Mouse (Mus musculus): ENCODE data around the gene Hcfc1. TPM values are rescaled to one million over a fixed set of nuclear protein-coding genes. Genes with fewer than 3 reads are reported as not detected.
A peak's percentile ranks its signal among the peaks of the same experiment; 100 is the strongest.

Gene Hcfc1
- 71.4 and 77.2 TPM in 2 replicates for polyA plus RNA-seq (2014; fragmentation: Nextera tagmentation; extraction: Ambion mirVana)

GRCm38 (mm10) chrX:73966248-73967176 is at the start of gene Hcfc1:
Gene Hcfc1 (minus strand): TSS chrX:73966357.
- Histone ChIP-seq H3K36me3 (replicated peaks; ENCODE audit: control insufficient read depth, insufficient read depth, low read depth, low read length) (no peaks in the 10 kb centered on the region), H3K9ac (replicated peaks; ENCODE audit: low read length) (peak within 1 kb of the TSS; percentile 76), H3K4me1 (ENCODE audit: control insufficient read depth, insufficient read depth, low read length) (peaks cover 3% of the 10 kb centered on the region; the same call in 1 of the 2 replicates), H3K27me3 (ENCODE audit: control insufficient read depth, insufficient read depth, low read length) (no peaks in the 10 kb centered on the region), H3K27ac (replicated peaks; ENCODE audit: low read depth, low read length) (peak within 1 kb of the TSS; percentile 96), H3K4me3 (ENCODE audit: low read depth, low read length) (peak within 1 kb of the TSS; percentile 67), H3K9me3 (replicated peaks; ENCODE audit: control insufficient read depth, low read length) (no peaks in the 10 kb centered on the region), H3K4me2 (ENCODE audit: low read depth, low read length) (peak within 1 kb of the TSS; percentile 57)
- peak; percentile 80 for ATAC-seq (replicated peaks; ENCODE audit: insufficient number of reproducible peaks, low FRiP score, low TSS enrichment, low read depth)
- WGBS: 17% methylated on average over 45 of the region's 58 CpGs
- peak; percentile 85 for DNase-seq (ENCODE audit: low spot score)

- H3K9me3 ChIP-seq (replicated peaks; ENCODE audit: control insufficient read depth, low read length): no peaks in the 10 kb centered on the region
- 92% methylated on average over 1 of the region's 1 CpGs for WGBS
- ATAC-seq (replicated peaks; ENCODE audit: insufficient number of reproducible peaks, low FRiP score, low TSS enrichment, low read depth) (no peak), DNase-seq (ENCODE audit: low spot score) (no peak)
- no peak overlapping the region for H3K9ac ChIP-seq (replicated peaks; ENCODE audit: low read length)
- H3K4me3 ChIP-seq (ENCODE audit: low read depth, low read length): no peak overlapping the region
- H3K36me3 ChIP-seq (replicated peaks; ENCODE audit: control insufficient read depth, insufficient read depth, low read depth, low read length): no peaks in the 10 kb centered on the region
- H3K4me2 ChIP-seq (ENCODE audit: low read depth, low read length): no peak overlapping the region
- no peaks in the 10 kb centered on the region for H3K27me3 ChIP-seq (ENCODE audit: control insufficient read depth, insufficient read depth, low read length)
- H3K27ac ChIP-seq (replicated peaks; ENCODE audit: low read depth, low read length): no peak overlapping the region
- H3K4me1 ChIP-seq (ENCODE audit: control insufficient read depth, insufficient read depth, low read length): no peaks in the 10 kb centered on the region
These were observed 48.4 kb upstream of the Hcfc1 start for GRCm38 (mm10) chrX:74014597-74014996.

GRCm38 (mm10) chrX:74008063-74008462 is 41.9 kb upstream of the Hcfc1 start:
- Histone ChIP-seq H3K27me3 (ENCODE audit: control insufficient read depth, insufficient read depth, low read length) (no peaks in the 10 kb centered on the region), H3K27ac (replicated peaks; ENCODE audit: low read depth, low read length) (no peak overlapping the region), H3K9me3 (replicated peaks; ENCODE audit: control insufficient read depth, low read length) (no peaks in the 10 kb centered on the region), H3K36me3 (replicated peaks; ENCODE audit: control insufficient read depth, insufficient read depth, low read depth, low read length) (no peaks in the 10 kb centered on the region), H3K4me1 (ENCODE audit: control insufficient read depth, insufficient read depth, low read length) (no peaks in the 10 kb centered on the region), H3K4me3 (ENCODE audit: low read depth, low read length) (no peak overlapping the region), H3K4me2 (ENCODE audit: low read depth, low read length) (no peak overlapping the region), H3K9ac (replicated peaks; ENCODE audit: low read length) (no peak overlapping the region)
- no peak for DNase-seq (ENCODE audit: low spot score)
- no peak for ATAC-seq (replicated peaks; ENCODE audit: insufficient number of reproducible peaks, low FRiP score, low TSS enrichment, low read depth)
- WGBS: 27% methylated on average over 8 of the region's 8 CpGs

GRCm38 (mm10) chrX:74006401-74006800 is 40.2 kb upstream of the Hcfc1 start:
- ATAC-seq (replicated peaks; ENCODE audit: insufficient number of reproducible peaks, low FRiP score, low TSS enrichment, low read depth) (no peak), DNase-seq (ENCODE audit: low spot score) (no peak)
- 83% methylated on average over 21 of the region's 21 CpGs for WGBS
- Histone ChIP-seq H3K27ac (replicated peaks; ENCODE audit: low read depth, low read length) (no peak overlapping the region), H3K4me2 (ENCODE audit: low read depth, low read length) (no peak overlapping the region), H3K9ac (replicated peaks; ENCODE audit: low read length) (no peak overlapping the region), H3K9me3 (replicated peaks; ENCODE audit: control insufficient read depth, low read length) (no peaks in the 10 kb centered on the region), H3K4me3 (ENCODE audit: low read depth, low read length) (no peak overlapping the region), H3K36me3 (replicated peaks; ENCODE audit: control insufficient read depth, insufficient read depth, low read depth, low read length) (no peaks in the 10 kb centered on the region), H3K27me3 (ENCODE audit: control insufficient read depth, insufficient read depth, low read length) (no peaks in the 10 kb centered on the region), H3K4me1 (ENCODE audit: control insufficient read depth, insufficient read depth, low read length) (no peaks in the 10 kb centered on the region)

- no peak for ATAC-seq (replicated peaks; ENCODE audit: insufficient number of reproducible peaks, low FRiP score, low TSS enrichment, low read depth)
- Histone ChIP-seq H3K4me1 (ENCODE audit: control insufficient read depth, insufficient read depth, low read length) (no peaks in the 10 kb centered on the region), H3K4me2 (ENCODE audit: low read depth, low read length) (no peak overlapping the region), H3K27me3 (ENCODE audit: control insufficient read depth, insufficient read depth, low read length) (no peaks in the 10 kb centered on the region), H3K9ac (replicated peaks; ENCODE audit: low read length) (no peak overlapping the region), H3K27ac (replicated peaks; ENCODE audit: low read depth, low read length) (no peak overlapping the region), H3K36me3 (replicated peaks; ENCODE audit: control insufficient read depth, insufficient read depth, low read depth, low read length) (no peaks in the 10 kb centered on the region), H3K4me3 (ENCODE audit: low read depth, low read length) (no peak overlapping the region), H3K9me3 (replicated peaks; ENCODE audit: control insufficient read depth, low read length) (no peaks in the 10 kb centered on the region)
- 70% methylated on average over 2 of the region's 2 CpGs for WGBS
- no peak for DNase-seq (ENCODE audit: low spot score)
These were observed 37.5 kb upstream of the Hcfc1 start for GRCm38 (mm10) chrX:74003644-74004043.

- H3K4me3 ChIP-seq (ENCODE audit: low read depth, low read length): no peak overlapping the region
- WGBS: 79% methylated on average over 3 of the region's 3 CpGs
- ATAC-seq (replicated peaks; ENCODE audit: insufficient number of reproducible peaks, low FRiP score, low TSS enrichment, low read depth) (no peak), DNase-seq (ENCODE audit: low spot score) (no peak)
- H3K27me3 ChIP-seq (ENCODE audit: control insufficient read depth, insufficient read depth, low read length): no peaks in the 10 kb centered on the region
- no peaks in the 10 kb centered on the region for H3K9me3 ChIP-seq (replicated peaks; ENCODE audit: control insufficient read depth, low read length)
- no peak overlapping the region for H3K9ac ChIP-seq (replicated peaks; ENCODE audit: low read length)
- H3K27ac ChIP-seq (replicated peaks; ENCODE audit: low read depth, low read length): no peak overlapping the region
- H3K4me2 ChIP-seq (ENCODE audit: low read depth, low read length): no peak overlapping the region
- no peaks in the 10 kb centered on the region for H3K36me3 ChIP-seq (replicated peaks; ENCODE audit: control insufficient read depth, insufficient read depth, low read depth, low read length)
- no peaks in the 10 kb centered on the region for H3K4me1 ChIP-seq (ENCODE audit: control insufficient read depth, insufficient read depth, low read length)
These were observed 34.9 kb upstream of the Hcfc1 start for GRCm38 (mm10) chrX:74001024-74001423.

- H3K9me3 ChIP-seq (replicated peaks; ENCODE audit: control insufficient read depth, low read length): no peaks in the 10 kb centered on the region
- no peak for ATAC-seq (replicated peaks; ENCODE audit: insufficient number of reproducible peaks, low FRiP score, low TSS enrichment, low read depth)
- WGBS: 31% methylated on average over 8 of the region's 8 CpGs
These were observed 33.0 kb upstream of the Hcfc1 start for GRCm38 (mm10) chrX:73998911-73999869.

More at GRCm38 (mm10) chrX:73998911-73999869, 33.0 kb upstream of the Hcfc1 start:
- DNase-seq (ENCODE audit: low spot score): peak; percentile 69
- Histone ChIP-seq H3K4me3 (ENCODE audit: low read depth, low read length) (no peak overlapping the region), H3K36me3 (replicated peaks; ENCODE audit: control insufficient read depth, insufficient read depth, low read depth, low read length) (no peaks in the 10 kb centered on the region), H3K27ac (replicated peaks; ENCODE audit: low read depth, low read length) (no peak overlapping the region), H3K4me2 (ENCODE audit: low read depth, low read length) (no peak overlapping the region), H3K4me1 (ENCODE audit: control insufficient read depth, insufficient read depth, low read length) (no peaks in the 10 kb centered on the region), H3K9ac (replicated peaks; ENCODE audit: low read length) (no peak overlapping the region), H3K27me3 (ENCODE audit: control insufficient read depth, insufficient read depth, low read length) (no peaks in the 10 kb centered on the region)

All from embryonic facial prominence, embryonic 11.5 days (tissue).